Mouse (Mus musculus): ENCODE measurements around the gene Mark3. TPM values are rescaled to one million over a fixed set of nuclear protein-coding genes. Genes with fewer than 3 reads are reported as not detected.
A peak's percentile ranks its signal among the peaks of the same experiment; 100 is the strongest.

The Mark3 gene
- polyA plus RNA-seq, 1 experiment from 2014 or later, result 26.4 TPM

DNA sequence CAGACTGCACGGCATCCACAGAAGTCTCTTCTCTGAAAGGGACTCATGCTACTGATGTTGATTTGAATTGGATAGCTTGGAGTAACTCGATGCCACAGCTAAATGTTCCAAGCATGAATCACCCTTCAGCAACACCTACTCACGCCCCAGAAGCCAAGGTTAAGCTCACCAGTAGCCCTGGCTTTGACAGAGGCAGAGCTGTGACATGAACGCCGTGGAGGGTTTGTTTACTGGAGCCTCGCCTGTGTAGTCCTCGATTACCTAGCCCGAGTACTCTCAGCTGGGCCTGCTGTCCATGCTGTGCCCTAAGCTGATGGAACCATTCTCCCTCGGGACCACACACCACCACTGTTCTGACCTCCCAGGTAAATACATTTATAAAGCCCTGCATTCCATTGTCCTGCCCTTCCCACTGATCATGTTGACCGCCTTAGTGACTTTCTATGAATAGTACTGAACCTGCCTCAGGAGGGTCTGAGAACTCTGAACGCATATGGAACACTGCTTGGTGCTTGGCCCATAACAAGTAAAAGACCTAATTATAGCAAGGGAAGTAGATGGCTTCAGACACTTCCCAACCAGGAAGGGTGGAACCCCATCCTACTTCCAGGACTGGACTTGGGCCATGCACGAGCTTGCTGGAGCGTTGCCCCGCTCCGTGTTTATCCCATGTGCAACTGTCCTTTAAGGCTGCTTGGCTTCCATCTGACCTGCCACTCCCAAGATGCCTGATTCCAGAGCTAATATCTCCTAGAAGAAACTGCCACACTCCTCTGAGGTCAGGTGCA, 131.1 kb downstream of the Mark3 start:
- peak overlapping the region; percentile 34; the same call in 1 of the 2 replicates for H3K27ac ChIP-seq (ENCODE audit: low read depth, low read length)
- no peak overlapping the region for H3K4me3 ChIP-seq (ENCODE audit: low read length)
- peaks cover 3% of the 10 kb centered on the region; the same call in 1 of the 2 replicates for H3K4me1 ChIP-seq (ENCODE audit: control insufficient read depth, insufficient read depth, low read depth, low read length)
- ATAC-seq, result peak; percentile 9; the same call in 1 of the 2 replicates
- 80% methylated on average over 15 of the region's 15 CpGs for WGBS
- H3K27me3 ChIP-seq (replicated peaks; ENCODE audit: control insufficient read depth, insufficient read depth, low read length), result no peaks in the 10 kb centered on the region
- no peak overlapping the region for H3K9ac ChIP-seq (ENCODE audit: low read depth, low read length)
- peaks cover 14% of the 10 kb centered on the region for H3K36me3 ChIP-seq (ENCODE audit: control insufficient read depth, insufficient read depth, low read length)
- H3K4me2 ChIP-seq (ENCODE audit: low read length), result no peak overlapping the region
- no peaks in the 10 kb centered on the region for H3K9me3 ChIP-seq (ENCODE audit: control insufficient read depth, low read length)

Other genes with a start within 250 kb of the Mark3 start
- 35.3 and 40.4 TPM in 2 replicates for gene Cdc42bpb, start 196.8 kb upstream of the Mark3 start, polyA plus RNA-seq (2015; fragmentation: Nextera tagmentation; extraction: Ambion mirVana)
- gene Lbhd2, start 167.7 kb upstream of the Mark3 start, polyA plus RNA-seq (2015; fragmentation: Nextera tagmentation; extraction: Ambion mirVana), result 2.5 and 3.3 TPM in 2 replicates
- gene Exoc3l4, start 157.5 kb upstream of the Mark3 start, polyA plus RNA-seq (2015; fragmentation: Nextera tagmentation; extraction: Ambion mirVana), result 2.6 and 2.7 TPM in 2 replicates
- 0.79 and 1.2 TPM in 2 replicates for gene Tnfaip2, start 132.1 kb upstream of the Mark3 start, polyA plus RNA-seq (2015; fragmentation: Nextera tagmentation; extraction: Ambion mirVana)
- gene Gm266, start 88.7 kb upstream of the Mark3 start, polyA plus RNA-seq (2015; fragmentation: Nextera tagmentation; extraction: Ambion mirVana), result 2.6 and 5.0 TPM in 2 replicates
- 482 and 486 TPM in 2 replicates for gene Eif5, start 36.5 kb upstream of the Mark3 start, polyA plus RNA-seq (2015; fragmentation: Nextera tagmentation; extraction: Ambion mirVana)
- gene Ckb, start 97.8 kb downstream of the Mark3 start, polyA plus RNA-seq (2015; fragmentation: Nextera tagmentation; extraction: Ambion mirVana), result 1,949 and 2,238 TPM in 2 replicates
- gene Trmt61a, start 103.6 kb downstream of the Mark3 start, polyA plus RNA-seq (2015; fragmentation: Nextera tagmentation; extraction: Ambion mirVana), result 8.8 and 11.1 TPM in 2 replicates
- gene Bag5, start 138.7 kb downstream of the Mark3 start, polyA plus RNA-seq (2015; fragmentation: Nextera tagmentation; extraction: Ambion mirVana), result 65.3 and 65.7 TPM in 2 replicates
- gene Apopt1, start 138.7 kb downstream of the Mark3 start, polyA plus RNA-seq (2015; fragmentation: Nextera tagmentation; extraction: Ambion mirVana), result 52.9 and 54.7 TPM in 2 replicates
- gene Klc1, start 184.3 kb downstream of the Mark3 start, polyA plus RNA-seq (2015; fragmentation: Nextera tagmentation; extraction: Ambion mirVana), result 630 and 654 TPM in 2 replicates
- gene Xrcc3, start 239.3 kb downstream of the Mark3 start, polyA plus RNA-seq (2015; fragmentation: Nextera tagmentation; extraction: Ambion mirVana), result 3.3 and 4.2 TPM in 2 replicates
- 44.7 and 46.9 TPM in 2 replicates for gene Zfyve21, start 239.6 kb downstream of the Mark3 start, polyA plus RNA-seq (2015; fragmentation: Nextera tagmentation; extraction: Ambion mirVana)

All from hindbrain, embryonic 16.5 days (tissue).